Mouse (Mus musculus) embryo, embryonic 9.5 days (tissue): Measurements from ENCODE around the gene Gapdh.
A peak's percentile ranks its signal among the peaks of the same experiment; 100 is the strongest.
"Not testable (repeated sequence)": the region's sequence is repeated elsewhere in the genome, so short reads cannot be mapped to it uniquely, and the experiment has no call there.

Experiments
- DNase-seq: peaks from one replicate; pipeline ENCODE4 v3.0.0-alpha.2; 2017; ENCODE audit errors: extremely low spot score

The Gapdh gene

DNA sequence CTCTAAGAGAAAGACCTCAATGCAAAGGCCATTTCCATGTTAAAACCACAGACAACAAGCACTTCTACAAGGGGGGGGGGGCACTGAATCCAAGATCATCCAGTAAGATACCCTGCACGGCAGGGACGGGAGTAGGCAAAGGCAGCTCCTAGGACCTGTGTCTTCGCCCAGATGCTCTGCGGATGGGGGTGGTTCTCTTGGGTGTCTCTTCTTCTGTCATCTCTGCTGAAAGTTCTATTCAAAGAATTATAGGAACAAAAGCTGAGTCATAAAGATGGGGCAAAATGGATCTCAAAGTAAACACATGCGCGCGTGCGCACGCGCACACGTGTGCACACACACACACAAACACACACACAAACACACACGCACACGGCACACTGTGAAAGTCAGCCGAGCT lies 1.8 kb upstream of the Gapdh start:
- DNase-seq = no peak

DNA sequence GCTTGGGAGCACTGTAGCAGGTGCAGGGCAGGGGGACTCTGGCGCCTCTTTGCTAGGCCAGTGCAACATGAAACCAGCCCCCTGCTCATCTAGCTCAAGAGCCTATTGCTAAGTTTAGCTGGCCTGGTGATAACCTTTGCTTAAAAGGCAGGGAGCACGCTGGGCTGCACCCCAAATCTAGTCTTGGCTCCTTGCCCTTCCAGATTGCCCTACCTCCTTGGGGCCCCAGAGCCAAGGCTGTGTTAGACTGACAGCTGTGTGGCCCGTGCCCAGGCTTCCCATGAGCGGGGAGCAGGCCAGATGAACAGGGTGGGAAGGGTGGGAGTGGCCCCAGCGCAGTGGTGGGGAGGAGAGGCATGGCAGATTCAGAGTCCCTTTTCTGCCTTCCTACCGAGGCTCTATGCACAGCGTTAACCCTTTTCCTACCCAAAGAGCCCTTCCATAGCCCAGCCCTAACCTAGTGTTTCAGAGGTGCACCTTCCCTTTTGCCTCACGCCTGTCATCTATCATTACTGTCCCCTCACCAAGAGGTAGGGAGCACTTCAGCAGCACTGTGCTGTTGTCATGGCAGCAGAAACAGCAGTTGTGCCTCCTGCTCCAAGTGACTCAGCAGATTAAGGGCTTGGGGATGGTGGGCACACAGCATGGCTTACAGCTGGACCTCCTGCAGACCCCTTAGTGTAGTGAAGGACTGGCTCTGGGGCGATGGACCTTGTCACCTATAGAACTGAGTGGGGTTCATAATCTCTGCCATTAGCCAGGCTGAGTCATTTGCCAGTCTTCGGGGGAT lies 789 bp upstream of the Gapdh start:
- peak; percentile 67 for DNase-seq

DNA sequence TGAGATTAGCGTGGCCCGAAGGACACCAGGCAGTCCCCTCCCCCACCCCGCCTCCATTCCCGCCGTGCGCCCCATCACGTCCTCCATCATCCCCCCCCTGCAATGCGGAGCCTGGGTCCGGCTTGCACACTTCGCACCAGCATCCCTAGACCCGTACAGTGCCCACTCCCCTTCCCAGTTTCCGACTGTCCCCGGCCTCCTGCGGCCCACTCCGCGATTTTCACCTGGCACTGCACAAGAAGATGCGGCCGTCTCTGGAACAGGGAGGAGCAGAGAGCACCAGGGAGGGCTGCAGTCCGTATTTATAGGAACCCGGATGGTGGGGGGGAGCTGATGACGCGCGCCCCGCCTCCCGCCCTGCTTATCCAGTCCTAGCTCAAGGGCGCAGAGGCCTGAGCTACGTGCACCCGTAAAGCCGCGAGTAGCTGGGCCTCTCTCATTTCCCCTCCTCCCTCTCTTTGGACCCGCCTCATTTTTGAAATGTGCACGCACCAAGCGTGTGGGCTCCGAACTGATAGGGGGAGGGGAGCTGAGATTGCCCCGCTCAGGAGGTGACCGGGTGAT lies 857 bp downstream of the Gapdh start:
- peak; percentile 99 for DNase-seq

DNA sequence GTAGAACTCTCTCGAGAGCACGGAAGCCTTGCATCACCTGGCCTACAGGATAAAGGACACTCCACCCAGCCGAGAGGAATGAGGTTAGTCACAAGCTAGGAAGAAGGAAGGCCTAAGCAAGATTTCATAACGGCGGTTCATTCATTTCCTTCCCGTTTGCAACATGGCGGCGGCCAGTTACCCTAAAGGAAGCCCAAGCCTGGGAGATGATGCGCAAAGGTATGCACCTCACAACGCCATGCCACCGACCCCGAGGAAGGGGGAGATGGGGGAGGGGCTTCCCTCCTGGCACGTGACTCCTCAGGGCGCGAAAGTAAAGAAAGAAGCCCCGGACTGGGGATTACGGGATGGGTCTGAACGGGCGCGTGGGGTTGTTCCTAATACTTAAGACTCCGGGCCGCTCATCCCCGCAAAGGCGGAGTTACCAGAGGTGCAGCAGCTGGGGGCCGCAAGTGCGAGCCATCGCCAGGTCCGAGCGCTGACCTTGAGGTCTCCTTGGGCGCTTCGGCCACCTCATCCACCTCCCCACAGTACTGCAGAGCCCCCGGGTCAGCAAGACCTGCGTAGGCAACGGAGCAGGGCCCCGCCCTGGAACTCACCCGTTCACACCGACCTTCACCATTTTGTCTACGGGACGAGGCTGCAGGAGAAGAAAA lies 1.5 kb downstream of the Gapdh start:
- DNase-seq = peak; percentile 88

DNA sequence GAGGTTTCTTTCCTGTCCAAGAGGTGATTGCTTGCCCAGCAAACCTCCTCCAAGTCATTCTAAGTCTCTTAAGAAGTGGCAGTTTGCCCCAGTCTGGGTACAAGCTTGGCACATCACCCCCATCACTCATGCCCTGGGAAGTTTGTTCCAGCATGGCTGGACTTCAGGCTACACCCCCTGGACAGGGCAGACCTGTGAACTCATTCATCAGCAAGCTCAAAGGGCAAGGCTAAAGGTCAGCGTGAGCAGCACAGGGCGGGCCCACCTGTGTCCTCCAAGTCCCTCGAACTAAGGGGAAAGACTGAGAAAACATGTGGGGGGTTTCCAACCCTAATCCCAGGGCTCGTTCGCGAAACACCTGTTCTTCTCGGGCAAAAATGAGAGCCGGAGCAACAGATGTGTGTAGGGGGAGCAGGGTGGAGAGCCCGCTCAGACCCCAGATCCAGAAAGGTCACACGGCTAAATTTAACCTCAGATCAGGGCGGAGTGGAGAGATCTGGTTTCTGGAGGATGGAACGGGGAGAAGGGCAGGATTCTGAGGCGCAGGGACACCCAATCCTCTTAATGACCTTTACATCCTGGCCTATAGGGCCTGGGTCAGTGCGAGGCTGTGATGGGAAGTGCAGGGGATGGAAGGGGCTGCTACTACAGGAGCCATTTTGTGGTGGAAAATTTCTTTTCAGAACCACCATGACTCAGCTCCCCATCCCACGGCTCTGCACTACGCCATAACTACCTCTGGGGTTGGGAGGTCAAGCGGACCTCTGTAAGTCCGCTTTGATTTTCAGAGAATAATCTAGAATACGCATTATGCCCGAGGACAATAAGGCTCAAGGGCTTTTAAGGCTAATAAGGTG lies 2.2 kb downstream of the Gapdh start:
- DNase-seq = no peak

DNA sequence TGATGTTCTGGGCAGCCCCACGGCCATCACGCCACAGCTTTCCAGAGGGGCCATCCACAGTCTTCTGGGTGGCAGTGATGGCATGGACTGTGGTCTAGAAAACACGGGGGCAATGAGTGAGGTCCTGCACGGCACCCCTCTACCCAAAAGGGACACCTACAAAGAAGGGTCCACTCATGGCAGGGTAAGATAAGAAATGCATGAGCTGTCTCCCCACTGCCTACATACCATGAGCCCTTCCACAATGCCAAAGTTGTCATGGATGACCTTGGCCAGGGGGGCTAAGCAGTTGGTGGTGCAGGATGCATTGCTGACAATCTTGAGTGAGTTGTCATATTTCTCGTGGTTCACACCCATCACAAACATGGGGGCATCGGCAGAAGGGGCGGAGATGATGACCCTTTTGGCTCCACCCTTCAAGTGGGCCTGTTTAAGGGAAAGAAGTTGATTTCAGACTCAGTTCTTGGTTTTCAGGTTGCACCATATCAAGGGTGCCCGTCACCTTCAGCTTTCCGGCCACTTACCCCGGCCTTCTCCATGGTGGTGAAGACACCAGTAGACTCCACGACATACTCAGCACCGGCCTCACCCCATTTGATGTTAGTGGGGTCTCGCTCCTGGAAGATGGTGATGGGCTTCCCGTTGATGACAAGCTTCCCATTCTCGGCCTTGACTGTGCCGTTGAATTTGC lies 3.5 kb downstream of the Gapdh start:
- not testable (repeated sequence) for DNase-seq

DNA sequence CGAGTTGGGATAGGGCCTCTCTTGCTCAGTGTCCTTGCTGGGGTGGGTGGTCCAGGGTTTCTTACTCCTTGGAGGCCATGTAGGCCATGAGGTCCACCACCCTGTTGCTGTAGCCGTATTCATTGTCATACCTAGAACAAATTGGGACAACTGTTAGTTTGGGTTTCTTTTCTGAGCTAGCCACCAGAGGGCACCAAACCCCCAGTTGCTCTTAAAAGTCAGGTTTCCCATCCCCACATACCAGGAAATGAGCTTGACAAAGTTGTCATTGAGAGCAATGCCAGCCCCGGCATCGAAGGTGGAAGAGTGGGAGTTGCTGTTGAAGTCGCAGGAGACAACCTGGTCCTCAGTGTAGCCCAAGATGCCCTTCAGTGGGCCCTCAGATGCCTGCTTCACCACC lies 4.3 kb downstream of the Gapdh start:
- peak; percentile 70 for DNase-seq

DNA sequence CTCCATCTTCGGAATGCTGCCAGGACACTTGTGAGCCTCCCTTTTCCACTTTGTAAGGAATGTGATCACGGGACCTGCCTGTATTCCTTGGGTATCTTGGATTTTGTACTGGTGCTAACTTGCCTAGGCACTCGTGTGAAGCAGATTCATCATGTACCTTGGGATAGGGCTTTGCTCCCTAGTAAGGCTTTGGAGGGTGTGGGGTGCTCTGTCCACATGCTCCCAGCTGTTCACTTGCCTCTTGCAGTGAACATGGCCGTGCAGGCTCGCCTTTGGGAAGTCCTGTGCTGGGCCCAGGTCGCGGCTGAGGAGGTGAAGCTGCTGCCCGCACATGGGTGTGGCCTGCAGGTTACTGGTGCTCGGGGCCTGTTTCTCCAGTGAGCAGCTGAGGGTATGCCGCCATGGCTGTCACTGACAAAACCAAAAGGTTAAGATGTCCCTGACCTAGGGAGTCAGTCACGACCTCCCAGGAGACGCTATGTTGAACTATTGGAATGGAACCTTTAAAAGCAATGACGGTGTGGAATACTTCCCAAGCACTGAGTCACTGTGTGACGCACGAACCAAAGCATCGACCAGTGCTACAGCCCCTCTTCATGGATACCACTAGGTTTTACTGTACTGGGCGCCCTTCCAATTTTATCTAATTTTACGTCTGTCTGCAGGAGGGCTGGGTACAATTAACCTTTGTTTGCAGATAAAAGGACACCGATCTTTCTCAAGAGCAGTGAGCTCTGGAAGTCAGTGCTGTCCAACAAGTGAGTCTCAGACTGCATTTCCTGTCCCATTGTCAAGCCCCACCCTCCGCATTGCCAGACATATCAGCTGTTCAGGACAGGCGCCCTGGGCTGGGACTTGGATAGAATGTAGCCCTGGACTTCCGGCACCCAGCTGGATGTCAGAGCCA lies 5.2 kb downstream of the Gapdh start:
- peak; percentile 82 for DNase-seq

DNA sequence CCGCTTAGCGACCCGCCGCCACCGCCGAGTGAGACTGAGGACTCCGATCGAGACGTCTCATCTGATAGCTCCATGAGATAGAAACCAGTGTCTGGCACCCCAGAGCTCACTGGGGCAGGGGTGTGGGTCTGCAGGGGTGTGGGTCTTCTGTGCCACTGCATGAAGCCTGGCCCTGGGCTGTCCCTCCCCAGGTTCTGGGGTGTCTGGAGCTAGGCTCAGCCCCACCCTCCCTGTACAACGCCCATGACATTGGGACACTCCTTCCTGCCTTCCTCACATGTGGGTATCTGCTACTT lies 5.8 kb downstream of the Gapdh start:
- no peak for DNase-seq

DNA sequence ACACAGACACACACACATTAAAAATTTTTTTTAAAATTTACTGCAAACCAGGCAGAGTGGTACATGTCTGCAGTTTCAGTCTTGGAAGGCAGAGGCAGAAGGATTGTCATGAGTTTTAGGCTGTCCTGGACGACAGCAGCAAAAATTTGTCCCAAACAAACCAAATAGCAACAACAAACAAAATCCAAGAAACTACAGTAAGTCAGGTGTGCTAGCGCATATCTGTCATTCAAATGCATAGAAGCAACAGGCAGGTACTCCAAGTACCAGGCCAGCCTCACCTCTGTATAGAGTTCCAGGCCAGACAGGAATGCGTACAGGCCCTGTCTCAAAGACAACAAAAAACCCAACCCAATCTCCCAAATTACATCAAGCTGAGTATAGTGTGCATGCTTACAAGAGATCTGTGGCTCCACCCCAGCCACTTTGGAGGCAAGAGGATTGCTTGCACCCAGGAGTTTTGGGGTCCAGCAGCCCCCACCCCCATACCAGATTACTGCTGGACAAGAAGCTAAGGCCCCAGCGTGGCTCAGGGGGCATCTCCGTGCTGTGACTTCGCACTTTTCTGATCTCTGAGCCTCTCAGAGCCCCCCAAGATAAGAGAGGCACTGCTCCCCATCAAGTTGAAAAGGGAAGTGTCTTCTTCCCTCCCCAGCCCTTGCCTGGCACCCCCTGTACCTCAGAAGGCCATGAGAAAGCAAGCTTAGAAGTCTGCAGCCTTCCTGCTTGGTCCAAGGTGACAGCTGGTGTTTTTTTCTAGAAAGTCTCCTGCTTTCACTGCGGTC lies 6.3 kb downstream of the Gapdh start:
- no peak for DNase-seq

DNA sequence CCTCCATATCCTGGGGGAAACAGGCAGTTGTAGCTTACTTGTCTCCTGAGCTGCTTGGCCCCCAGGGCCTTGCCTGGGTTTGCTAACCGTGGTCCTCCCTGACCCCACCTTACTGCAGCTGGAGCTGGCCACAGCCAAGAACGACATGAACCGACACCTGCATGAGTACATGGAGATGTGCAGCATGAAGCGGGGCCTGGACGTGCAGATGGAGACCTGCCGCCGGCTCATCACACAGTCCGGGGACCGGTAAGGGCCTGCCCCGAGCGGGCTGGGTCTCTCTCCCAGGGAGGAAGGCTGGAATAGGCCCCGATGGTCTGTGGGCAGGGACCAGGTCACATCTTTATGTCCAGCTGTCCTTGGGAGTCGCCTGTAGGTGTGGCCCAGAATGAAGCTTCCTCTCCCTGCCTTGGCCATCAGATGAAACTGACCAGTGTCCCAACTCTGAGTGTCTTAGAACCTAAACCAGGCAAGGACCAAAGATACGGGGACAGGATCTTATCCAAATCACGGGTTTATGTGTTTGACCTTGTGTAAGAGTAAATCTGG lies 7.2 kb downstream of the Gapdh start:
- DNase-seq = no peak

DNA sequence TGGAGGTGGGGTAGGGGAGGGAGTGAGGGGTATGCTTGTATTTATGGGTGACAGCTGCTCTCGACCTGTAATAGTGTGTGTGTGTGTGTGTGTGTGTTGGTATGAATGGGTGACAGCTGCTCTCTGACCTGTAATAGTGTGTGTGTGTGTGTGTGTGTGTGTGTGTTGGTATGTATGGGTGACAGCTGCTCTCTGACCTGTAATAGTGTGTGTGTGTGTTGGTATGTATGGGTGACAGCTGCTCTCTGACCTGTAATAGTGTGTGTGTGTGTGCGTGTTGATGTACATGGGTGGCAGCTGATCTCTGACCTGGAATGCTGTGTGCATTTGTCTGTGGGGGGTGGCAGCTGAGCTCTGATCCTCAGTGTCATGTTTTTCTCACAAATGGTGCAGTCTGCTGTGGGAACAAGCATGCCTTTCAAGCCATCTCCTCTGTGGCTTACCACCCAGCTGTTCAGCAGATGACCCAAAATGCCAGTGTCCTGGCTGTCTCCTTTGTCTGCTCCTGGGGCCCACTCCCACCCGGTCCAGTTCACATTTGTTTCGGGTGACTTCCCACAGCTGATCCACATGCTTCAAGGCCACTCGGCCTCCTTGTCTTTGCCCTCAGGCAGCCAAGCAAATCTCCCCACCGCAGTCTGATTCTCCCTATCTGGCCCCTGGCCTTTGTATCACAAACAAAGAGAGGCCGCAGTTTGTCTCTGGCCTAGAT lies 9.2 kb downstream of the Gapdh start:
- no peak for DNase-seq

DNA sequence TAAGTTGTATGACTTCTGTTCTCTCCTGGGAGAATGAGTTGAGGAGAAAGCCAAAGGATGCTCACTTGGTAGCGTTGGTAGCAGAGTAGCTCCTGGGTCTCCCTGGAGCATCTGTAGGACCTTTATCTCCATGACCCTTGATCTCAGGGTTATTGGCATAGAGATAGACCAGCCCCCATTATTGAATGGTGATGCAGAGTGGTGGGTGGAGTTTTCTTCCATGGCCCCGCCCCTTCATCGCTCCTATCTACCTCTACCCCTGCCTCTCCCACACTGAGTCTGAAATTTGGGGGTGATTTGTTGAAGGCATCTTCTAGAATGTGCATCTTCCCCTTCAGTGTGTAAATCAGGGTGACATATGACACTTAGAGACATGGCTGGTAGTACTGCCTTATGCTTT lies 9.8 kb downstream of the Gapdh start:
- no peak for DNase-seq

DNA sequence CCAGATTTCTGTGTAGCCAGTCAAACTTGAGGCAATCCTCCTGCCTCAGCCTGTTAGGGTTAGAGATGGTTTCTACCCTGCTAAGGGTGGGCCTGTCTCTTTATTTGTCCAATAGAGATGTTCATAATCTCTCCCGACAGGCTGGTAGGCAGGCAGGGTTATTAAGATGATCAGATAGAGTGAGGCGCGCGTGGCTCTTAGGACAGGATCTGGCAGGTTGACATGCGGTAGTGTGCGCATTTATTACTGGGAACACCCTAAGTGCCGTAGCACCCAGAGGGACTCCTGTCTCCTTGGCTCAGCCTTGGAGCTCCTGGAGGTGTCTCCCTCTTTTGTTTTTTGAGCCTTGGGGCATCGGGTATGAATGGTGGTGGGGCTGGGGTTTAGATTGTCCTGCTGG lies 11.0 kb downstream of the Gapdh start:
- no peak for DNase-seq

DNA sequence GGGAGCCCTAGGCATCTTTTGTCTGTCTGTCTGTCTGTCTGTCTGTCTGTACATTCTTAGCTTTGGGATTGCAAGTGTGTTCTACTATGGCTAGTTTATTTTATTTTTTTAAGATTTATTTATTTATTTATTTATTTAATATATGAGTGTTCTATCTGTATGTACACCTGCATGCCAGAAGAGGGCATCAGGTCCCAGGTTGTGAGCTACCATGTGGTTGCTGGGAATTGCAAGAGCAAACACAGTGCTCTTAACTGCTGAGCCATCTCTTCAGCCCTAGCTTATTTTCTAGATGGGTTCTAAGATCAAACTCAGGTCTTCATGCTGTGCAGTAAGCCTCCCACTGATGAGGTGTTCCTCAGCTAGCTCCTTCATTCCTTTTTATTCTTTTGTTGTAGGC lies 11.7 kb downstream of the Gapdh start:
- DNase-seq = no peak

DNA sequence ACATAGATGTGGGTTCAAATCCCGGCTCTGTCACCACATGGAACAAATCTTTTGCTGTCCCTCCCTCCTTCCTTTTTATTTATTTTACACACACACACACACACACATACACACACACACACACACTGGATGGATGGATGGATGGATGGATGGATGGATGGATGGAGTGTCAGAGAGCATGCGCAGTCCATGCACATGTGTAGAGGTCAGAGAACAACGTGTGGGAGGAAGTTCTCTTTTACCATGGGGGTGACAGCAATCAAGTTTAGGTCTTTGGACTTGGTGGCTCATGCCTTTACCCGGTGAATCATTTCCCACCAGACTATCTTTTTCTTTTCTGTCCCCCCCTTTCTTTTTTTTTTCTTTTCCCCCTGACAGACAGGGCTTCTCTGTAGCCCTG lies 12.6 kb downstream of the Gapdh start:
- no peak for DNase-seq

DNA sequence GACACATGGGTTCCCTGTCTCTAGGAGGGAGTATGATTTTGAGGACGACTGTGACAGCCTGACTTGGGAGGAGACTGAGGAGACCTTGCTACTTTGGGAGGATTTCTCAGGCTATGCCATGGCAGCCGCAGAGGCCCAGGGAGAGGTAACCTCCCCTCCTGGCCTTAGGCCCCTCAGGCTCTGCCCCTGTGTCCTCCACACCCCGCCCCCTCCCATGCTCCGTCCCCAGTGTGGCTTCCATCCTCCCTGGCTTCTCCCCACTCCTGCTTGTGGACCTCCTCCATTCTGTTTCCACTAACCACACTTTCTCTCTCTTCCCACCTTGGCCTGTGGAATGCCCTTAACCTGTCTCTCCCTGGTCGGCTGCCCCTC lies 13.3 kb downstream of the Gapdh start:
- DNase-seq = no peak

DNA sequence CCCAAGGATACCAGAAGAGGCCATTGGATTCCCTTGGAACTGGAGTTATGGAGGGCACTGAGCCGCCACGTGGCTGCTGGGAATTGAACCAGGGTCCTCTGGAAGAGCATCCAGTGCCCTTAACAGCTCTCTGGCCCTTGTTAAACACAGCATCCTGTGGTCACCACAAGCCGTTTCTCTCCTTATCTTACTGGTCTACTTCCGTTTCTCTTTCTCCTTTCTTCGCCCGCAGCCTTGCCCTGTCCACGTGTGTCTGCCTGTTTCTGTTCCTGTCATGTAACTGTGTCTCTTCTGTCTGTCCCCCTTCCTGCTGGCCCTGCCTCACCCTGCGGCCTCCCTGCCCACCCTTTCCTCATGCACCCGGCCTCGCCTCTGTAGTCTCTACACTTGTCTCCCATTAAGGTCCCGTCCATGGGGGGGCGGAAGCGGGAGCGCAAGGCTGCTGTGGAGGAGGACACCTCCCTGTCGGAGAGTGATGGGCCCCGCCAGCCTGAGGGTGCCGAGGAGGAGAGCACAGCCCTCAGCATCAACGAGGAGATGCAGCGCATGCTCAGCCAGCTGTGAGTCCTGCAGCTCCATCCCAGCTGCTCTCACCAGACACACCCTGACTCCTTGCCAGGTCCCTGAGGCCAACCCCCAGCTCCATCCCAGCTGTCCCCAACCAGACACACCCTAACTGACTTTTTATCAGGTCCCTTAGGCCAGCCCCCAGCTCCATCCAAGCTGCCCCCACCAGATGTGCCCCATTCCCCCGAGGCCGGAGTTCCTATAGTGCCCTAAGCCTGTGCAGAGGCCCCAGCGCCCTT lies 13.9 kb downstream of the Gapdh start:
- no peak for DNase-seq
